Mouse (Mus musculus): Measurements from ENCODE around the gene Snapc5. TPM values are rescaled to one million over a fixed set of nuclear protein-coding genes. Genes with fewer than 3 reads are reported as not detected.
"Not testable (repeated sequence)": the region's sequence is repeated elsewhere in the genome, so short reads cannot be mapped to it uniquely, and the experiment has no call there.

The Snapc5 gene
- polyA plus RNA-seq, 1 experiment, result 17.8 TPM

DNA sequence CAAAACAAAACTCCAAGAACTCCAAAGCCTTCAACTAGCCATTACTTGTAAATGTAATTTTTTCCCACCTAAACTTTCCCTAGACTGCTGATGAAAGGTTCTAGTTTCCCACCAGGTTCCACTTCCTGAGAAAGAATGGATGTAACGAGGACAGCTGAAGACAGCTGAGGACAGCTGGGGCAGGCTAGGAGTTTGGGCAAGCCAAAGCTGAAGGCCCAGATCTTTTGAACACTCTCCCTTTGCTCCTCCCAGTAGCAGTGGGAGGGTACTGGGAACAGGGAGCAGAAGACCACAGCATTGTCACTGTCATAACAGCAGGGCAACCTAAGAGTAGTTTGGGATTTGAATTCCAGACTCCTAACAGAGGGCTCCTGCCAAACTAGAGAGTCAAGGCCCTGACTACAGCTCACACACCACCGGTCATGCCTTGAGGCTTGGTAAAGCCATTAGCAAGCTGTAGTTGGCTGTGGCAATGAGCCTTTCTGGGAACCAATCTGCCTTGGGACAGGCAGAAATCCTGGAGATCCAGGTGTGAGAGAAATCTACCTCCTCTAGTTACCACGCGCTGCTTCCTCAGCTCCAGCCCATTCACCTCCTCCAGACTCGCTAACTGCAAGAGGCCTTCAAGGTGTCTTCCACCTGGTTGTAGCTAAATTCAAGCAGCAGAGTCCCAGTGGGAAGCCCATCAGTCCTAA, 19.1 kb downstream of the Snapc5 start:
- Histone ChIP-seq H3K4me1 (ENCODE audit: control insufficient read depth, insufficient read depth, low read length) (no peaks in the 10 kb centered on the region), H3K4me3 (ENCODE audit: insufficient read depth, low read length) (no peak overlapping the region), H3K27ac (ENCODE audit: insufficient read depth, low read length) (no peak overlapping the region)
- TF ChIP-seq CTCF (IDR thresholded peaks at IDR 0.05; ENCODE audit: borderline replicate concordance, insufficient read depth, low read length) (no peak), POLR2A (IDR thresholded peaks at IDR 0.05; ENCODE audit: low read depth, low read length) (no peak)

DNA sequence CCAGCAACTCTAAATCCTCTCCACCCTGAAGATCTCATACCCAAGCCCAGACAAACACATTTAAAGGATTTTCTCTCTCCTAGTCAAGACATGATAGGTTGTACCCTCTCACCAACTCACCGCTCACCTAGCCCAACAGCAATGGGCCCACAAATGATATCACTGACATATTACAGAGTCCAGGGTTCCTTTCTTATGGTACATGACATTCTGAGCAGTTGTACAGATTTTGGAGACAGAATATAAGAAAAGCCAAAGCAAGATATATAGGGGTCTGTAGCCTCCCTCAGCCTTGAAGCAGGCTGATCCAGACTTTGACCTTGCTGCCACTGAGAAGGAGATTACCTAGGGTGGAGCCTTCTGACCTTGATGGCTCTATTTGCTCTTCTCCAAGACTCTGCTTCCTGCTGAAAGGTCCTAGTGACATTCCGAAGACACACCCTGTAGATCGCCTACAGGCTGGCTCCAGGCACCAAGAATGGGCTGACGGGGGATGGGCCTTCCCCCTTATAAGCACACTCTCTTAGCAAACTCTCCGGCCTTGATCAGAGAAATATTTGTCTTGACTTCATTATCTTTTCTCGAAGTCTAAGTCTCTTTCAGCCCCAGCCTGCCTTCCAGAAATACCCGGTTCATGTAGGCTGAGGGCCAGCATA, 19.8 kb downstream of the Snapc5 start:
- not testable (repeated sequence) for H3K4me1 ChIP-seq (ENCODE audit: control insufficient read depth, insufficient read depth, low read length); H3K4me3 ChIP-seq (ENCODE audit: insufficient read depth, low read length); H3K27ac ChIP-seq (ENCODE audit: insufficient read depth, low read length)

DNA sequence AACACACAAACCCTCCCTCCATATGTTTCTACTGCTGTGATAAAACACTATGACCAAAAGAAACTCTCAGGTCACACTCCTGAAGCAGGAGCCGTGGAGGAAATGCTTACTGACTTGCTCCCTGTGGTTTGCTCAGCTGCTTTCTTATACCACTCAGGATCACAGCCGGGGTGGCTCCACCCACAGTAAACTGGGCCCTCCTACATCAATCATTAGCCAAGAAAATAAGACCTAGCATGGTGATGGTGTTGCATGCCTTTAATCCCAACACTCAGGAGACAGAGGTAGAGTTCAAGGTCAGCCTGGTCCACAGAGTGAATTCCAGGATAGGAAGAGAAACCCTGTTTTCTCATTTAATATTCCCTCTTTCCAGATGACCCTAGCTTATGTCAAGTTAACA, 20.8 kb downstream of the Snapc5 start:
- no peaks in the 10 kb centered on the region for H3K4me1 ChIP-seq (ENCODE audit: control insufficient read depth, insufficient read depth, low read length)
- no peak for TF ChIP-seq CTCF (IDR thresholded peaks at IDR 0.05; ENCODE audit: borderline replicate concordance, insufficient read depth, low read length)
- TF ChIP-seq POLR2A (IDR thresholded peaks at IDR 0.05; ENCODE audit: low read depth, low read length), result no peak
- H3K27ac ChIP-seq (ENCODE audit: insufficient read depth, low read length), result no peak overlapping the region
- no peak overlapping the region for H3K4me3 ChIP-seq (ENCODE audit: insufficient read depth, low read length)

DNA sequence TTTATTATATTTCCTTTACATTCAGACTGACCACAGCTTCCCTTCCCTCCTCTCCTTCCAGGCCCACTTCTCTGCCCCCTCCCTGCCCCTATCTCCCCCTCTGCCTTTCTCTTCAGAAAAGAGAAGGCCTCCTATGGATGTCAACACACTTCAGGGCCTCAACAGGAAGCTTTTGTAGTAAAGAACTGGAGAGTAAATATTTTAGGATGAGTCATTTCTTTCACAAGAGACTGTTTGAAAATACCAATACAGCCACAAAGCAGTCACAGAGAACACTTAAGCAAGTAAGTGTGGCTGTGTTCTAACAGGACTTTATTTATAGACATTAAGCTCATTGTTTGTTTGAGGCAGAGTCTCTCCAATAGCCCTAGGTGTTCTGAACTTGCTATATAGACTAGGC, 23.3 kb downstream of the Snapc5 start:
- no peak for TF ChIP-seq CTCF (IDR thresholded peaks at IDR 0.05; ENCODE audit: borderline replicate concordance, insufficient read depth, low read length)
- TF ChIP-seq POLR2A (IDR thresholded peaks at IDR 0.05; ENCODE audit: low read depth, low read length), result no peak
- H3K4me1 ChIP-seq (ENCODE audit: control insufficient read depth, insufficient read depth, low read length), result no peaks in the 10 kb centered on the region
- H3K27ac ChIP-seq (ENCODE audit: insufficient read depth, low read length), result peak overlapping the region; percentile 54
- H3K4me3 ChIP-seq (ENCODE audit: insufficient read depth, low read length), result no peak overlapping the region

DNA sequence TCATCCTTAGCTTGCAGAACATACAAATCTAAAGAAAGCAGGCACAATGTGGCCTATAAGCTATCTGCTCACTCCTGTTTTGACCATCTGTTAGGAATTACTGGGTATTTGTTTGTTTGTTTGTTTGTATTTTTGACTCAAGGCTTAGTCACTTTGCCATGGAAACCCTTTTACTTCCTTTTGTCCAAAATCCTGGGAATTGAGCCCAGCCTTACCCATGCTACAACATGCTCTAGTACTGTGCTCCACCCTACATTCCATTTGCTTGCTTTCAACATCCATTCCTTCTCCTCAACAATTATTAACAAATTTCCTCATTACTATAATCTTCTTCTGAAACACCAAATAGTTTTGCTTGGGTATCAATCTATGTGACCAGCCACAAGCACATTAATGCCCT, 23.8 kb downstream of the Snapc5 start:
- Histone ChIP-seq H3K27ac (ENCODE audit: insufficient read depth, low read length) (peak overlapping the region; percentile 54), H3K4me1 (ENCODE audit: control insufficient read depth, insufficient read depth, low read length) (no peaks in the 10 kb centered on the region), H3K4me3 (ENCODE audit: insufficient read depth, low read length) (no peak overlapping the region)
- TF ChIP-seq CTCF (IDR thresholded peaks at IDR 0.05; ENCODE audit: borderline replicate concordance, insufficient read depth, low read length), result no peak
- no peak for TF ChIP-seq POLR2A (IDR thresholded peaks at IDR 0.05; ENCODE audit: low read depth, low read length)

DNA sequence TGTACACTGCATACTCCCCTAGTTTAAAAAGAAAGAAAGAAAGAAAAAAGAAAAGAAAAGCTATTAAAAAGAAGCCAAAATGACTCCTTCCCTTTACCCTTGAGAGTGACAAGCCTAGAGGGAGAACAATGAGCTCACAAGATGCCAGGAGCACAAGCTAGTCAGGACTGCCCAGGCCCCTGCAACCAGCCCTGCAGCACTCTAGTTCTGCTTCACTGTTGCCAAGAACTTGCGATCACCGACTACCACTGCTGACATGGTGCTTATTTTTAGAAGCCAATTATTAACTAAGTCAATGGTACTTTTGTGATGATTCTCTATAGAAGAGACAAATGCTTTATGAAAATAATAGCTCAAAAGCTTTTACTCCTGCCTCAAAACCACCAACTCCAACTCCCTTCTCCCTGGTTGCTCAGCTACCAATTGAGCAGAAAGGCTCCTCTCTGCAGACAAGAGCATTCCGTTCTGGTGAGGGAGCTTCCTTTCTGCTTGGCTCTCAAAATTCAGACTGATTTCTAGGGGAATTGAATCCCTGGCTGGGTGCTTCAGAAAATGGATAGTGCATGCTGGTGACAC, 28.5 kb downstream of the Snapc5 start:
- Histone ChIP-seq H3K4me3 (ENCODE audit: insufficient read depth, low read length) (no peak overlapping the region), H3K27ac (ENCODE audit: insufficient read depth, low read length) (no peak overlapping the region), H3K4me1 (ENCODE audit: control insufficient read depth, insufficient read depth, low read length) (no peaks in the 10 kb centered on the region)
- TF ChIP-seq POLR2A (IDR thresholded peaks at IDR 0.05; ENCODE audit: low read depth, low read length) (no peak), CTCF (IDR thresholded peaks at IDR 0.05; ENCODE audit: borderline replicate concordance, insufficient read depth, low read length) (no peak)

DNA sequence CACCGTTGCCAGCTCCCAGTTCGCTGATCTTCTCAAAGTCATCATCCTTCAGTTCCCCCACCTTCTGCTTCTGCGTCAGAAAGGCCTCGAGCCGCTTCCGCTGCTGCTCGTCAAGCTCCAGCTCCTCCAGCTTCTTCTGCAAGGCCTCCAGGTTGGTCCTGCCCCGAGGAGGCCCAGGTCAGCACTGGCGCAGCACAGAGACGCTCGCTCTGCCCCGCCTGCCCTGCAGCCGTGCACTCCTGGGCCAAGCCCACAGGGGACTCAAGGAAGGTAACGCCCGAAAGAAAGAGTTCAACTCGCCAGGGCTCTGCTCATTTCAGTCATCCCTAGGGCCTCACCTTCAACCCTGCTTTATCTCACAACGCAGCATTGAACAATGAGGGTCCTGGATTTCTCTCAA, 35.4 kb downstream of the Snapc5 start:
- no peak overlapping the region for H3K27ac ChIP-seq (ENCODE audit: insufficient read depth, low read length)
- no peak overlapping the region for H3K4me3 ChIP-seq (ENCODE audit: insufficient read depth, low read length)

DNA sequence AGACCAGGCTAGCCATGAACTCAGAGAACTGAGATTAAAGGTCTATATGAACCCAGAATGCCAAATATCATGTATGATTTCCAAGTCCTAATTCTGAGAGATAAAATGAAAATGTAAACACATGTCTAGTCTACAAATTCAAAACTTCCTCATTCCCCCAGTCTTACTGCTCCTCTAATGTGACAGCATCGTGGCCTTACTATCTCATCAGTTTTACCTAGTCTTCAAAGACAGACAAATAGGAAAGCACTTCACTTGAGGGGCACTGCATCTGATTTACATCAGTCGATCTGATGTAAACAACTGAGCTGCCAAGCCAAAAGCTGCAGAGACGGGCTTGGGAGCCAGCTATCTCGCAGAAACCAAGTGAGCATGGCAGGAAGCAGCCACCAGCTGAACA, 37.0 kb downstream of the Snapc5 start:
- H3K4me3 ChIP-seq (ENCODE audit: insufficient read depth, low read length), result no peak overlapping the region
- H3K4me1 ChIP-seq (ENCODE audit: control insufficient read depth, insufficient read depth, low read length), result 0 out of 2 replicates have a peak, but pooled peaks cover 9% of the 10 kb centered on the region
- no peak overlapping the region for H3K27ac ChIP-seq (ENCODE audit: insufficient read depth, low read length)
- TF ChIP-seq CTCF (IDR thresholded peaks at IDR 0.05; ENCODE audit: borderline replicate concordance, insufficient read depth, low read length), result no peak
- no peak for TF ChIP-seq POLR2A (IDR thresholded peaks at IDR 0.05; ENCODE audit: low read depth, low read length)

More for the DNA sequence above, 35.4 kb downstream of the Snapc5 start:
- 0 out of 2 replicates have a peak, but pooled peaks cover 9% of the 10 kb centered on the region for H3K4me1 ChIP-seq (ENCODE audit: control insufficient read depth, insufficient read depth, low read length)
- TF ChIP-seq POLR2A (IDR thresholded peaks at IDR 0.05; ENCODE audit: low read depth, low read length) (no peak), CTCF (IDR thresholded peaks at IDR 0.05; ENCODE audit: borderline replicate concordance, insufficient read depth, low read length) (no peak)

DNA sequence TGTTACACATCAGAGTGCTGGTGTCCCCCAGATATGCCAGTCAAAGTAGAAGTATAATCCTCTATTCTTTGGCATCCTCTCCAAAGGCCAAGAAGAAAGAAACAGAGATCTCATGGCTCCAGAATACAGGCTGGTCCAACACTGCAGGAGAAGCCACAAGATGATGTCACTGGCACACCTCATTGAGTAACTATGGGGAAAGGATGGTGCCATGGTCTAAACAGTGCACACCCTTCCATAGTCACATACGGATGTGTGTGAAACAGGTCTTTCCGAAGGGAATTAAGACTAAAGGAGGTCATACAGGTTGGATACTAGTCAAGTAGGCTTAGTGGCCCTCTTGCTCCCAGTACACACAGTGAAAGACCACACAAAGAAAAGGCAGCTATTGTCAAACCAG, 37.6 kb downstream of the Snapc5 start:
- 0 out of 2 replicates have a peak, but pooled peaks cover 9% of the 10 kb centered on the region for H3K4me1 ChIP-seq (ENCODE audit: control insufficient read depth, insufficient read depth, low read length)
- H3K27ac ChIP-seq (ENCODE audit: insufficient read depth, low read length), result no peak overlapping the region
- TF ChIP-seq CTCF (IDR thresholded peaks at IDR 0.05; ENCODE audit: borderline replicate concordance, insufficient read depth, low read length) (no peak), POLR2A (IDR thresholded peaks at IDR 0.05; ENCODE audit: low read depth, low read length) (no peak)
- no peak overlapping the region for H3K4me3 ChIP-seq (ENCODE audit: insufficient read depth, low read length)

DNA sequence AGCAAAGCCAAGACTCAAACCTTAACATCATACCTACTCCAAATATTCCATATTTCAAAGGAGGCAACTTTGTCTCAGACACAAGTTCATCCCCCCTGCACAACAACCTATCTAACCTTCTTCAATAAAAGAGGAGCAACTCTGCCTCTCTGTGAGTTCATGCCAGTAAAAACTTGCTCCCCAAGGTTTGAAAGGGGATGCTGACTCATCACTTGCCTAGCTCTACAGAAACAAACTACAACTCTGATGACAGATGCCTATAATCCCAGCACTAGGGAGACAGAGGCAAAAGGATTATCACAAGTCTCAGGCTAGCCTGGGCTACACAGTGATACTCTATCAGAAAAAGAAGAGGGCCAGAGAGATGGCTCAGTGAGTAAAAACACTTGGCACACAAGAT, 38.8 kb downstream of the Snapc5 start:
- H3K4me1 ChIP-seq (ENCODE audit: control insufficient read depth, insufficient read depth, low read length), result 0 out of 2 replicates have a peak, but pooled peaks cover 9% of the 10 kb centered on the region
- TF ChIP-seq CTCF (IDR thresholded peaks at IDR 0.05; ENCODE audit: borderline replicate concordance, insufficient read depth, low read length) (no peak), POLR2A (IDR thresholded peaks at IDR 0.05; ENCODE audit: low read depth, low read length) (no peak)
- no peak overlapping the region for H3K27ac ChIP-seq (ENCODE audit: insufficient read depth, low read length)
- H3K4me3 ChIP-seq (ENCODE audit: insufficient read depth, low read length), result no peak overlapping the region

Data from embryonic fibroblast, embryonic 13.5 days (primary cell).